Mouse (Mus musculus): ENCODE data around the gene Dync1h1. TPM values are rescaled to one million over a fixed set of nuclear protein-coding genes. Genes with fewer than 3 reads are reported as not detected.
"Not testable (repeated sequence)": the region's sequence is repeated elsewhere in the genome, so short reads cannot be mapped to it uniquely, and the experiment has no call there.

Gene Dync1h1
- polyA plus RNA-seq, 1 experiment from 2014 or later = 41.5 TPM

- H3K4me2 ChIP-seq = no peak within 1 kb of the TSS
These were observed 81.5 kb downstream of the Dync1h1 start, which contains the start of gene 1700001K19Rik for GRCm38 (mm10) chr12:110682561-110683299. TSS of gene 1700001K19Rik (minus strand) at chr12:110682619.

GRCm38 (mm10) chr12:110683580-110683979, 82.3 kb downstream of the Dync1h1 start:
- Histone ChIP-seq H3K9ac (no peak overlapping the region), H3K27me3 (replicated peaks) (no peaks in the 10 kb centered on the region), H3K4me1 (peaks cover 5% of the 10 kb centered on the region; the same call in 1 of the 2 replicates), H3K36me3 (no peaks in the 10 kb centered on the region), H3K27ac (no peak overlapping the region), H3K4me2 (no peak overlapping the region), H3K9me3 (no peaks in the 10 kb centered on the region), H3K4me3 (replicated peaks) (no peak overlapping the region)
- no peak for ATAC-seq (ENCODE audit: insufficient read depth, low FRiP score, low read depth)
- WGBS = no CpG with 5 or more reads among the region's 1 CpGs

More at GRCm38 (mm10) chr12:110682561-110683299, 81.5 kb downstream of the Dync1h1 start, which contains the start of gene 1700001K19Rik:
- Histone ChIP-seq H3K36me3 (no peaks in the 10 kb centered on the region), H3K4me3 (replicated peaks) (no peak within 1 kb of the TSS), H3K4me1 (peaks cover 3% of the 10 kb centered on the region; the same call in 1 of the 2 replicates), H3K27me3 (replicated peaks) (no peaks in the 10 kb centered on the region), H3K9me3 (no peaks in the 10 kb centered on the region), H3K27ac (0 out of 2 replicates have a peak within 1 kb of the TSS, but pooled peaks have one; percentile 18), H3K9ac (no peak within 1 kb of the TSS)
- no peak for ATAC-seq (ENCODE audit: insufficient read depth, low FRiP score, low read depth)
- WGBS = 68% methylated on average over 9 of the region's 9 CpGs

GRCm38 (mm10) chr12:110687894-110688734, 86.9 kb downstream of the Dync1h1 start:
- Histone ChIP-seq H3K4me3 (replicated peaks) (no peak overlapping the region), H3K9me3 (no peaks in the 10 kb centered on the region), H3K4me2 (no peak overlapping the region), H3K9ac (no peak overlapping the region), H3K36me3 (peaks cover 25% of the 10 kb centered on the region), H3K27ac (peak overlapping the region; percentile 80), H3K4me1 (peaks cover 7% of the 10 kb centered on the region; the same call in 1 of the 2 replicates), H3K27me3 (replicated peaks) (no peaks in the 10 kb centered on the region)
- peak; percentile 88 for ATAC-seq (ENCODE audit: insufficient read depth, low FRiP score, low read depth)
- WGBS = 51% methylated on average over 12 of the region's 12 CpGs

GRCm38 (mm10) chr12:110688921-110689320, 87.7 kb downstream of the Dync1h1 start:
- H3K9me3 ChIP-seq; H3K9ac ChIP-seq; H3K4me2 ChIP-seq; H3K27me3 ChIP-seq (replicated peaks); ATAC-seq (ENCODE audit: insufficient read depth, low FRiP score, low read depth); H3K4me3 ChIP-seq (replicated peaks); H3K4me1 ChIP-seq: not testable (repeated sequence)
- H3K36me3 ChIP-seq = peaks cover 25% of the 10 kb centered on the region
- 94% methylated on average over 3 of the region's 3 CpGs for WGBS
- peak overlapping the region; percentile 80; the same call in 1 of the 2 replicates for H3K27ac ChIP-seq

GRCm38 (mm10) chr12:110689919-110690643, 88.8 kb downstream of the Dync1h1 start:
- no peak overlapping the region for H3K4me2 ChIP-seq
- H3K36me3 ChIP-seq = peaks cover 30% of the 10 kb centered on the region
- no peaks in the 10 kb centered on the region for H3K27me3 ChIP-seq (replicated peaks)
- no peaks in the 10 kb centered on the region for H3K9me3 ChIP-seq
- no peak for ATAC-seq (ENCODE audit: insufficient read depth, low FRiP score, low read depth)
- no peak overlapping the region for H3K4me3 ChIP-seq (replicated peaks)
- H3K9ac ChIP-seq = no peak overlapping the region
- H3K4me1 ChIP-seq = peaks cover 15% of the 10 kb centered on the region; the same call in 1 of the 2 replicates
- no peak overlapping the region for H3K27ac ChIP-seq
- WGBS = 88% methylated on average over 6 of the region's 6 CpGs

- not testable (repeated sequence) for H3K4me3 ChIP-seq (replicated peaks); H3K4me2 ChIP-seq; H3K9me3 ChIP-seq; H3K27me3 ChIP-seq (replicated peaks); ATAC-seq (ENCODE audit: insufficient read depth, low FRiP score, low read depth); H3K9ac ChIP-seq; H3K27ac ChIP-seq
- H3K4me1 ChIP-seq = peaks cover 16% of the 10 kb centered on the region
- H3K36me3 ChIP-seq = peaks cover 30% of the 10 kb centered on the region
- 55% methylated on average over 5 of the region's 5 CpGs for WGBS
These were observed 92.1 kb downstream of the Dync1h1 start for GRCm38 (mm10) chr12:110693378-110693777.

- H3K9me3 ChIP-seq = no peaks in the 10 kb centered on the region
- H3K4me2 ChIP-seq = peak overlapping the region; percentile 54
- peak overlapping the region; percentile 93 for H3K27ac ChIP-seq
- whole genome bisulfite sequencing = under 1% methylated on average over 54 of the region's 55 CpGs
- peaks cover 20% of the 10 kb centered on the region for H3K4me1 ChIP-seq
- peak; percentile 28 for ATAC-seq (ENCODE audit: insufficient read depth, low FRiP score, low read depth)
- H3K4me3 ChIP-seq (replicated peaks) = peak overlapping the region; percentile 100
- H3K36me3 ChIP-seq = peaks cover 15% of the 10 kb centered on the region
- H3K9ac ChIP-seq = peak overlapping the region; percentile 99
- no peaks in the 10 kb centered on the region for H3K27me3 ChIP-seq (replicated peaks)
These were observed 94.5 kb downstream of the Dync1h1 start for GRCm38 (mm10) chr12:110695676-110696171.

GRCm38 (mm10) chr12:110696173-110696974, 95.1 kb downstream of the Dync1h1 start:
- under 1% methylated on average over 89 of the region's 89 CpGs for WGBS

GRCm38 (mm10) chr12:110696975-110697400, 95.7 kb downstream of the Dync1h1 start:
- 43% methylated on average over 9 of the region's 9 CpGs for WGBS
- peaks cover 23% of the 10 kb centered on the region for H3K4me1 ChIP-seq
- H3K9ac ChIP-seq = peak overlapping the region; percentile 80; the same call in 1 of the 2 replicates
- no peaks in the 10 kb centered on the region for H3K27me3 ChIP-seq (replicated peaks)
- H3K27ac ChIP-seq = peak overlapping the region; percentile 93
- peaks cover 9% of the 10 kb centered on the region for H3K36me3 ChIP-seq
- H3K4me3 ChIP-seq (replicated peaks) = peak overlapping the region; percentile 100
- H3K9me3 ChIP-seq = no peaks in the 10 kb centered on the region
- peak overlapping the region; percentile 83 for H3K4me2 ChIP-seq
- ATAC-seq (ENCODE audit: insufficient read depth, low FRiP score, low read depth) = no peak

More at GRCm38 (mm10) chr12:110696173-110696974, 95.1 kb downstream of the Dync1h1 start:
- Histone ChIP-seq H3K4me3 (replicated peaks) (peak overlapping the region; percentile 100), H3K9me3 (no peaks in the 10 kb centered on the region), H3K9ac (peak overlapping the region; percentile 99), H3K27me3 (replicated peaks) (no peaks in the 10 kb centered on the region), H3K27ac (peak overlapping the region; percentile 93), H3K36me3 (peaks cover 14% of the 10 kb centered on the region), H3K4me1 (peaks cover 23% of the 10 kb centered on the region), H3K4me2 (peak overlapping the region; percentile 83)
- peak; percentile 94 for ATAC-seq (ENCODE audit: insufficient read depth, low FRiP score, low read depth)

GRCm38 (mm10) chr12:110697457-110697856, 96.2 kb downstream of the Dync1h1 start:
- 65% methylated on average over 5 of the region's 5 CpGs for WGBS
- H3K4me3 ChIP-seq (replicated peaks) = no peak overlapping the region
- H3K27ac ChIP-seq = peak overlapping the region; percentile 49; the same call in 1 of the 2 replicates

More at GRCm38 (mm10) chr12:110697457-110697856, 96.2 kb downstream of the Dync1h1 start:
- H3K4me1 ChIP-seq = peaks cover 23% of the 10 kb centered on the region
- H3K27me3 ChIP-seq (replicated peaks) = no peaks in the 10 kb centered on the region
- H3K9ac ChIP-seq = no peak overlapping the region
- no peaks in the 10 kb centered on the region for H3K9me3 ChIP-seq
- no peak for ATAC-seq (ENCODE audit: insufficient read depth, low FRiP score, low read depth)
- peaks cover 9% of the 10 kb centered on the region for H3K36me3 ChIP-seq
- no peak overlapping the region for H3K4me2 ChIP-seq
